Mouse (Mus musculus) G1E (cell line): Measurements from ENCODE around the gene Olfr191.

Source experiments
- CTCF ChIP-seq: IDR thresholded peaks from 2 replicates; pipeline ENCODE4 v1.5.1; 2012; ENCODE audit warnings: low read depth, low read length, inconsistent platforms, mixed read lengths
- GATA1 ChIP-seq: IDR thresholded peaks from 2 replicates; pipeline ENCODE4 v1.6.1; 2012; ENCODE audit warnings: borderline replicate concordance, low read length, inconsistent platforms, mixed read lengths
- POLR2AphosphoS5 ChIP-seq: IDR thresholded peaks from 2 replicates; pipeline ENCODE4 v1.6.1; 2012; ENCODE audit warnings: low read depth, low read length, inconsistent platforms; ENCODE audit not compliant: insufficient replicate concordance
- TAL1 ChIP-seq: conservative IDR thresholded peaks from 2 replicates; pipeline ENCODE4 v1.6.1; 2012; ENCODE audit warnings: low read depth, low read length, inconsistent platforms, mixed read lengths

- TF ChIP-seq CTCF = no peak
- TF ChIP-seq GATA1 = no peak
- no peak for TF ChIP-seq POLR2AphosphoS5
- no peak for TF ChIP-seq TAL1
These were observed 41.1 kb upstream of the Olfr191 start for GRCm38 (mm10) chr16:59130740-59131139.
